Mouse (Mus musculus) A20 (cell line): ENCODE measurements around the gene Zbtb7b.

Experiments
- DNase-seq: peaks from one replicate; pipeline ENCODE4 v3.0.0-alpha.2; 2011; ENCODE audit warnings: low read depth, low spot score

The Zbtb7b gene

GRCm38 (mm10) chr3:89365486-89366414, 28.8 kb downstream of the Zbtb7b start:
- DNase-seq = no peak

DNA sequence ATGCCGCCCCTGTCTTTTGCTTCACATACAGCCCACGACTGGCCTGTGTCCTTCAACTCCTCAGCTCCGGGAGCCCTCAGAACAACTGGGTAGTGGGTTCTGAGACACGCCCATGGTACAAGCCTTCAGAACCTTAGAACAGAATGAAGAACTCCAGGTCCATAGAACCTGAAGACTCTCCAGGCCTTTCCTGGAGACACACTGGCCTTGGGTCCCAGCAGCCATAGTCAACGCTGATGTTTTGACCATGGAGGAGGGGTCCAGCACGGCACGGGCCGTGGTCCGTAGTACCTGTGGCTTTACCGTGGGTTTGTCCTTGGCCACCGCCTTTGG, 29.5 kb downstream of the Zbtb7b start, which contains the start of gene Dcst1:
TSS of gene Dcst1 (minus strand) at position 101 of the 333 bp plus-strand sequence.
- DNase-seq = no peak

DNA sequence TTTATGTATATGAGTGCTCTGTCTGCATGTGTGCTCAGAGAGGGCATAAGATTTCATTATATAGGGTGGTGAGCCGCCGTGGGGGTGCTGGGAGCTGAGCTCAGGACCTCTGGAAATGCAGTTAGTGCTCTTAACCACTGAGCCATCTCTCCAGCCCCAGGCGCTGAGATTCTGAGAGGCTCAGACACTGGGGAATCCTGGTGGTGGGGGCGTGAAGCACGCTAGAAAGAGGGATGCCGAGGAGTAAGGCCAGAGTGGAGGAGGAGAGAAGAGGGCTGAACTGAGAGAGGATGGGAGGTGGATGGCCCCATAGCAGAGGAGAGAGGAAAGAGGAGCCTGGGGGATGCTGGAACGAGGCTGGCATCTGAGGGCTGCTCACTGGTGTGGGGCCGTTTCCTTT, 29.9 kb downstream of the Zbtb7b start:
- no peak for DNase-seq

DNA sequence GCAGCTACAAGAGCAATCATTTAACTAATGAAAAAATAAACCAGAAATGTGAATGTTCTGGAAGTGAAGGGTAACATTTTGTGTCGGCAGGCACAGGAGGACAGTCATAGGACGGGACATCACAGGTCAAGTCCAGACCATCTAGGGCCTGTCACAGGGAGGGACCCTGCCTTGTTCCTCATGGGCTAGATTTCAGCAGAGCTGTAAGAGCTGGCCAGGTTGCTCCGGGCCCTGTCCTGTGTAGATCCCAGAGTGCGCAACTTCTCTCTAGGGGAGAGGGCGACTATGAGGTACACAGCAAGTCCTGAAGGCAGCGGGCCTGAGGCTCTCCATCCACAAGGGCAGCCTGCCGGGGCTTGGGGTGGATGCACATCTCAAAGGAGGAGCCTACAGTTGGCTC, 32.9 kb downstream of the Zbtb7b start, which contains the start of gene Dcst2:
TSS of gene Dcst2 (plus strand) at position 301 of the 400 bp plus-strand sequence.
- DNase-seq = no peak

DNA sequence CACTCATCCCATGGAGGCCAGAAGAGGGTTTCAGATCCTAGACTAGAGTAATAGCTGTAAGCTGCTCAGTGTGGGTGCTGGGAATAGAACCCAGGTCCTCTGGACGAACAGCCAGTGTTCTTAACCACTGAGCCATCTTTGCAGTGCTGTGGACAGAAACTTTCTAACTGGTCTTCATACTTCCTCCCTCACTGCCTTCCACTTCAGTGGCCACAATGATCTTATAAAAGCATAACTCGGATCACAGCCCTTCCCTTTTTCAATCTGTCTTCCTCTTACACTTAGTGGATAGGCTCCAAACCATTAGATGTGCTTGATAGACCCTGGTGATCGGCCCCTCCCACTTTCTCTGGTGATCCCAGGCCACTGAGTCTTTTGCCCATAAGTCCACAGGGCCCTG, 34.3 kb downstream of the Zbtb7b start:
- peak; percentile 23 for DNase-seq

DNA sequence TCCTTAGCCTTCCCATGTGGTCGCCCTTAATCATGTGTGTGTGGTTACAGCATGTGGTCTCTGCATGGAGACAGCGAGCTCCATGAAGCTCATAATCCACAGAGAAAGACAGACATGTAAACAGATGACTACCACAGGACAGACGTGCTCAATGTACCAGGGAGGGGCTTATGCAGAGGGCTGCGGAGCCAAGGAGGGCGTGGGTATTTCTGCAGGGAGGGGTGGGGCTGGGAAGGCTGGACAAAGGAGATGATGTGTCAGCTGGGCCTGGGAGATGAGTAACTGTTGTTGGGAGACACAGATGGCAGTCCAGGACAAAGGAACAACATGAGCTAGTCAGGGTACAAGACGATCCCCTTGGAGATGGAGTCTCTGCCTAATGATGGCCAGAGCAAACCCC, 34.9 kb downstream of the Zbtb7b start:
- no peak for DNase-seq

- no peak for DNase-seq
These were observed 38.5 kb downstream of the Zbtb7b start for GRCm38 (mm10) chr3:89356029-89356428.

- DNase-seq = no peak
These were observed 39.1 kb downstream of the Zbtb7b start for GRCm38 (mm10) chr3:89355512-89355902.

DNA sequence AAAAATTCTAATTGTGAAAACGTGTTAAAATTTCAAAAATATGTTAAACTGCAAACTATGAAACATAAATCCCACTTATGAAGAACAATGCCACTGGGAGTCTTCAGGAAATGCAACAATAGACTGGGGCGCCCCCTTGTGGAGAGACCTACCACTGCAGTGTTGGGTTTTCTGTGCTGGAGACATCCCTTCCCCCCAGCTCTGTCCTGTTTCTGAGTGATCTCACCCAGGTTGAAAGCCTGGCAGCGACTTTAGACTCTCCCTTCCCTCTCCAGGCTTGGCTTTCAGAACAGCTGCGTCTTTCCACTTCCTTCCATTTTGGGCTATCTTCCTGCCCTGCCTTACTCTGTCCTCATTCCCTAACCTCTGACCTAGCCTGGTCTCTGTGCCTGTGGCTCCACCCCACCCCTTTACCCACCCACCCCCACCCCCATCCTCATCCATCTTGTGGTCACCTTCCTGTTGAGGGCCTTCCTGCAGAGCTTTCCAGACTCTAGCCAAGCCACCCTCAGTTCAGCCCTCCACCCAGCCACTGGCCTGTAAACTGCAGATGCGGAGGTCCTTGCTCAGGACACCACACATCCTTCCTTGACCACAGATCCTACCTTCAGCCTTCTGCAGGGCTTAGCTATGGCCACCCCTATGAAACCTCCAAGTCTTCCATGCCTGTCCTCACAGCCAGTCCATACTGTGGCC, 39.6 kb downstream of the Zbtb7b start:
- peak; percentile 67 for DNase-seq

GRCm38 (mm10) chr3:89351271-89351670, 43.3 kb downstream of the Zbtb7b start:
- DNase-seq = no peak

GRCm38 (mm10) chr3:89349869-89350501, 44.6 kb downstream of the Zbtb7b start, which contains the start of gene Adam15:
Gene Adam15, minus strand, starts transcription at chr3:89349996.
- DNase-seq = peak; percentile 91

DNA sequence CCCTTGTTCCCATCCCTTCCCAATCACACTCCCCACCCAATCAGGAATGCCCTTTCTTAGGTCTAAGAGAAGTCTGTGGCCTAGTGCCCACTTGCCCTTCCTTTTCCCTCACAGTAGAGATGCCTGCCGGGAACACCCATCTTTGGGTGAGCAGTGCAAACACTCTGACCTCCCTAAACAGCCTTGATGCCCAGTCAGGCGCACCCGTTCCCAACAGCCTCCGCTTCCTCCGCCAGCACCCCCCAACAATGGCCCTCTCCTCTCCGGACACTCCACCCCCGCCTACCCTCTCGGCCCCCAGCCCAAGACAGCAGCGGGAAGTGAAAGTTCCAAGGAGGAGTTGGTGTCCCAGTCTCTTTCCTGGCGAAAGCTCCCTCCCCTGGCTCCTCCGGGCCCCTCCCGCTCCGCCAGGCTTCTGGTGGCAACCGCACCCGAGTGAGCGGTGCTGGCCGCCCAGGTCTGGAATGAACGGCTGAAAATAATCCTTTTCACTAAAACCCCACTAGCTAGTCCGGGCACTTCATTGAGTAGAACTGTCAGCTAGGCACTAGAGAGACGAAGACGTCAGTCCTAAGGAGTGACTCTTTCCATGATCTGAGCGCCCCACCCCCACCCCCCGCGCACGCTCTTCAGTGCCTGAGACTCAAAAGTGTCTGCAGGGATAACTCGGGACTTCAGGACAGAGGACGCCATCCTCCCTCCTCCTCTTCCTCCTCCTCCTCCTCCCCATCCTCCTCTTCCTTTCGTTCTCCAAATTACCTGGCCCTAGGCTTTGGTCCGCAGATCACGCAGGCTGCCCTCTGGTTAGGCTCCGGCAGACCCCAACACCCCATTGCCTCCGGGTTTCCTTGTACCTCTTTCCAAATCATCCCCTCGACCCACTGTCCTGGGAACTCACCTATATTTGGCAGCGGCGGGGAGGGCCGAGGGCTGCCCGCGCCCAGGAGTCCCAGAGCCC, 45.4 kb downstream of the Zbtb7b start:
- no peak for DNase-seq

GRCm38 (mm10) chr3:89347916-89348315, 46.7 kb downstream of the Zbtb7b start:
- DNase-seq = no peak

DNA sequence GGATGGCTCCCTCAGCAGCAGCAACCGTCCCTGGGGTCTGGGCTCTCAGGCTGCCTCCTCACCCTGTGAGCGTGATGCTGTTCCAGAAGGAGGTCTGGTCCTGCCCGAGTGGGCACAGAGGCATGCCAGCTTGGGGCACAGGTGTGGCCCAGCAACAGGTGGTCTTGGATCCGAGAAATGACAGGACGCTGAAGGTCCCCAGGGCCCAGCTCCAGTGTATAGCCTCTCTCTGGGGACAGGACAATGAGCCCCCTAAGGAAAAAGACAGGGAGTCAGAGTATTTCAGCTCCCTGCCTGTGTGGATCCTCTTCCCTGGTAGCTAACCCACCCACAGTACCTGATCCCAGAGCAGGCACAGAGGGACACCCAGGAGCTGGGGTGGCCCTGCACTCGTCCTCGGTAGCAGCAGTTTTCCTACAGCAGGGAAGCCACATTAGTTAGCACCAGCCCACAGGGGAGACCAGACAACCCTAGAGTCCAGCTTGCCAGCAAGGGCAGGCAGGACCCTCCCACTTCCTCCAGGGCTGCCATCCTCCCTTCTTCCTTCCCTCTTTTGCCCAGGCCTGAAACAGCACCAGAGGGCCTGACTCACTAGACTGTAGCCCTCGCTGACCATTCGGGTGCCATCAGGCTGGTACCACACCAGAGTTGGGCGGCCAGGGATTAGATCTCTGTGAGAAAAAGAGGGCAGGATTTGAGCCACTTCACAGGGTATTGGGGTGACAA, 47.6 kb downstream of the Zbtb7b start:
- no peak for DNase-seq

GRCm38 (mm10) chr3:89343279-89343678, 51.3 kb downstream of the Zbtb7b start:
- DNase-seq = no peak

- DNase-seq = no peak
These were observed 52.8 kb downstream of the Zbtb7b start for GRCm38 (mm10) chr3:89341794-89342193.

DNA sequence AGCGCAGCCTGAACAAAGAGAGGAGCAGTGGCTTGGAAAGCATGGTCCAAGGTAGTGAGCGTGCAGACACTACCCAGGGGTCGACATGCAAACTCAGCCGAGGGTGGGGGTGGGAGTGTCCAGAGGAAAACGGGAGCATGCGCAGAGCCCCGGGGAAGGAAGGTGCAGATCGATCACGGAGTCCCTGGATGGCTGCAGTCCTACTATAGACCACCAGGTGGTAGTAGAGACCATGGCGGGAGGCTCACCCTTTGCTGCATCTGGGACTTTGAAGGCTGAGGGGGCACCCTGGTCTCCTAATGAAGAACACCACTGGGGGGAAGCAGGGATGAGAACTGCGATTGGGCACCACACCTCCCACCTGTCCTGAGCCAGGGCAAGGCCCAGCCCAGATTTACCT, 54.1 kb downstream of the Zbtb7b start:
- DNase-seq = peak; percentile 75

DNA sequence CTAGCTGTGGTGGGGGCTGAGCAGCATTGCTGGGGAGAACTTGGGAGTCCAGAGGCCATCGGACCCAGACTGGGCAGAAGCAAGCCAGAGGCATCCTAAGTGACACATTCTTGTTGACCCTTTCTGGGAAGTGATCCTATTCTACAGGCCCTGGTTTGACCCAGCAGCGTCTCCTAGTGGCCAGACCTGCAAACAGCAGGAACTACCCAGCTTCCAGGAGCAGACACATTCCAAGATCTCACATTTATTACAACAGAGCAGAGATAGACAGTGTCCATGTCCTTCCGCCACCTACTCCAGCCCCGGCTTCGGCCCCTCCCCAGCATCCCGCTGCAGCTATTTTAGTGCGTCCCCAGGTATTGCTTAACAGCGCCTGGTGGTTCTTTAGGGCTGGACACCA, 55.2 kb downstream of the Zbtb7b start:
- peak; percentile 73 for DNase-seq

- DNase-seq = peak; percentile 89
These were observed 56.6 kb downstream of the Zbtb7b start, which contains the start of gene Efna4 for GRCm38 (mm10) chr3:89337721-89338578. Gene Efna4, minus strand, starts transcription at chr3:89338028.
